Mouse (Mus musculus): Measurements from ENCODE around the gene Syt12. TPM values are rescaled to one million over a fixed set of nuclear protein-coding genes. Genes with fewer than 3 reads are reported as not detected.

Gene Syt12
- total RNA-seq, 4 experiments from 2014 or later, result 4.2 to 13.5 (median 6.1) TPM

DNA sequence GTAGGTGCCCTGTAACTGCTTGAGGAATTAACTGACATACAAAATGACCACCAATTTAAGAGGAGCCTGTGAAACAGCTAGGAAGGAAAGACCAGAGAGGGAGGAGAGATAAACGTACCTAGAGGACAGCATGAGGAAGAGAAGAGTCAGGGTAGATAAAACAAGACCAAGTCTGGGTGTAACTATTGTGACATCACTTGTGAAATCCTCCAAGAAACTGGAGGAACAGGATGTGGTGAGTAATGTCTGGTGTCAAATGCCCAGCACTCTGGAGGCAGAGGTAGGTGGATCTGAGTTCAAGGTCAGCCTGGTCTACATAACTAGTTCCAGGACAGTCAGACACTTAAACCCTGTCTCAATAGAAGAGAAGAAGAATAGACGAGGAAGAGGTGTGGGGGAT, 68.2 kb downstream of the Syt12 start:
- DNase-seq (ENCODE audit: low spot score), result no peak

DNA sequence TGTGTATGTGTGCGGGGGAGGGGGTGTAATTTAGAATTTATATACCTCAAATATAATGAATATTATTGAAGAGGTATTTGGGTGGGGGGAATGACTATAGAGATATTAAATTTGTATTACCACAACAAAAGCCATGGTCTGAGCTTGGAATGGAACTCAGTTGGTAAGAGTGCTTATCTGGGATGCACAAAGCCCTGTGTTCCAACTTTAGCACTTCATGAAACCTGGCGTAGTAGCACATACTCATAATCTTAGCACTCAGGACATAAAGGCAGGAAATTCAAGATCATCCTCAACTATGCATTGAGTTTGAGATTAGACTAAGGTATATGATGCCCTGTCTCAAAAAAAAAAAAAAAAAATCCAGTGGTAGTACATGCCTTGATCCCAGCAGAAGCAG, 72.4 kb downstream of the Syt12 start:
- no peak for DNase-seq (ENCODE audit: low spot score)

DNA sequence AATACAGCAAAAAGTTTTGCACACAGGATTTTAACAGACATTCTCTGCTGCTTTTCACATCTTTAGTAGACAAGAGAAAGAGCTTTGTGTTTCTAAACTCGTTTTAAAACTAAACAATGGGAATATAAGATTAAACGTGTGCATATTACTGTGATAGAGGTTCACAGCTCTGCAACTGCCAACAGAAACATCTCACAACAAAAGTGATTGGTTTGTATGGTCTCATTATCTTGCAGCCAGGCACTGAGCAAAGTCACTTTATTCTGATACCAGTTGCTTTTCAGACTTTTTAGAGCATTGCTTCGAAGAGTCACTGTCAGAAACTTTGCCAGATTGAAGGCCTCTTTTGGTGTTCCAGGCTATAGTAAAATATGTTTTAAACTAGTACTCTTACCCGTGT, 78.3 kb downstream of the Syt12 start:
- DNase-seq (ENCODE audit: low spot score), result no peak

- DNase-seq (ENCODE audit: low spot score), result no peak
Measured at GRCm38 (mm10) chr19:4398630-4398948, 78.7 kb downstream of the Syt12 start.

- DNase-seq (ENCODE audit: low spot score), result peak; percentile 51
Measured at GRCm38 (mm10) chr19:4397798-4398629, 79.2 kb downstream of the Syt12 start, which contains the start of gene Kdm2a. Gene Kdm2a (minus strand): TSS chr19:4398285.

GRCm38 (mm10) chr19:4396998-4397797, 80.0 kb downstream of the Syt12 start:
- DNase-seq (ENCODE audit: low spot score), result peak; percentile 93

DNA sequence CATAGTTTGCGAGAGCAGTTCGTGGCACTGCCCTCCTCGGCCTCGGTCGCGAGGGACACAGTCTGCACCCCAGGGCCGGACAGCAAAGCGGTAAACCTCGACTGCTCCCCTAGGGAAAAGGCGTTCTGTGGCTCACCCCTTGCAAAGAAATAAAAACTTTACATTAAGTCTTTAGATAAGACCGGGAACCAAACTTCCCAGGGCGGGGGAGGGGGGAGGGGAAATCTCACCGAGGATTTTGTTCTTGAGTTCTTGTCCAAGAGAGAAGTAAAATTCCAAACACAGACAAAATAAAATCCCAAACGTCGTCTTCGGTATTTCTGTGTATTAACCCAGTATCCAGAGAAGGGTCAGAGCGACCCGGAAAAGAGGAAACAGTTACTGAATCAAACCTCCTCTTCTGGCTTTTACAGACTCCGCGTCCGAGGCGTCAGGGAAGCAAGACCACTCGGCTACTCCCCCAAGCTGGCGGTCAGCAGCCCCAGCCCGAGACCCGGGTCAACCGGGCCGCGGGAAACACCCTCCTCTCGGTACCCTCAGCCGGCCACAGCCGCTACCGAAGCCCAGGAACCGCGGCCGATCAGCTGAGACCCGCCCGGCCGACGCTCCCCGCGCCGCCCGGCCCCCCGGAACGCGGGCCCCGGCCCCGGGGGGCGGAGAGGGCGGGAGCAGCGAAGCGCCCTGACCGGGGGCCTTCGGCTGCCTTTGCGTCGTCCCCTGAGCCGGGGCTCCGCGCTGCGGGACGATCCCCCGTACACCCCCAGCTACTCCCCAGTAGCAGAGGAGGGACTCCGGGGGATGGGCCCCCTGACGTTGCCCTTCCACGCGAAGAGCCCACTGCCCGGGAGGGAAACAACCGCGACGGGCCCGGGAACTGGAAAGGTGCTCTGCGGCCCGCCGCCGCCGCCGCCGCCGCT, 80.9 kb downstream of the Syt12 start:
- peak; percentile 26 for DNase-seq (ENCODE audit: low spot score)

Other genes starting within 250 kb of the Syt12 start
- 10 to 100 TPM; 11.9 to 17.5 (median 14.3) TPM for gene Pold4, start 245.5 kb downstream of the Syt12 start, total RNA-seq (2022)
- gene Ssh3, start 208.3 kb downstream of the Syt12 start, total RNA-seq (2022), result 10 to 100 TPM in 2 of 4 experiments, 1 to 10 TPM in 2; 6.1 to 11.4 (median 8.1) TPM
- 1 to 10 TPM in 1 of 4 experiments, under 1 TPM in 3; 0.59 to 2.1 (median 0.80) TPM for gene Ankrd13d, start 194.3 kb downstream of the Syt12 start, total RNA-seq (2022)
- 10 to 100 TPM; 48.7 to 55.9 (median 50.7) TPM for gene Grk2, start 171.2 kb downstream of the Syt12 start, total RNA-seq (2022)
- 10 to 100 TPM; 36.9 to 47.7 (median 38.9) TPM for gene Kdm2a, start 79.2 kb downstream of the Syt12 start, total RNA-seq (2022)
- 1 to 10 TPM; 5.1 to 6.7 (median 5.8) TPM for gene Rhod, start 38.0 kb downstream of the Syt12 start, total RNA-seq (2022)
- not detected for gene 2010003K11Rik, start 21.1 kb upstream of the Syt12 start, total RNA-seq (2022)
- gene Pcx, start 33.0 kb upstream of the Syt12 start, total RNA-seq (2022), result 10 to 100 TPM; 38.8 to 58.2 (median 43.9) TPM
- 1 to 10 TPM; 5.7 to 7.8 (median 7.1) TPM for gene Lrfn4, start 138.2 kb upstream of the Syt12 start, total RNA-seq (2022)
- gene Rce1, start 148.2 kb upstream of the Syt12 start, total RNA-seq (2022), result 1 to 10 TPM; 6.9 to 9.2 (median 8.0) TPM
- gene Gm960, start 221.2 kb upstream of the Syt12 start, total RNA-seq (2022), result not detected
- gene Sptbn2, start 233.7 kb upstream of the Syt12 start, total RNA-seq (2022), result under 1 TPM; 0.22 to 0.91 (median 0.50) TPM